Mouse (Mus musculus): ENCODE measurements around the gene Gm49661.

The Gm49661 gene

DNA sequence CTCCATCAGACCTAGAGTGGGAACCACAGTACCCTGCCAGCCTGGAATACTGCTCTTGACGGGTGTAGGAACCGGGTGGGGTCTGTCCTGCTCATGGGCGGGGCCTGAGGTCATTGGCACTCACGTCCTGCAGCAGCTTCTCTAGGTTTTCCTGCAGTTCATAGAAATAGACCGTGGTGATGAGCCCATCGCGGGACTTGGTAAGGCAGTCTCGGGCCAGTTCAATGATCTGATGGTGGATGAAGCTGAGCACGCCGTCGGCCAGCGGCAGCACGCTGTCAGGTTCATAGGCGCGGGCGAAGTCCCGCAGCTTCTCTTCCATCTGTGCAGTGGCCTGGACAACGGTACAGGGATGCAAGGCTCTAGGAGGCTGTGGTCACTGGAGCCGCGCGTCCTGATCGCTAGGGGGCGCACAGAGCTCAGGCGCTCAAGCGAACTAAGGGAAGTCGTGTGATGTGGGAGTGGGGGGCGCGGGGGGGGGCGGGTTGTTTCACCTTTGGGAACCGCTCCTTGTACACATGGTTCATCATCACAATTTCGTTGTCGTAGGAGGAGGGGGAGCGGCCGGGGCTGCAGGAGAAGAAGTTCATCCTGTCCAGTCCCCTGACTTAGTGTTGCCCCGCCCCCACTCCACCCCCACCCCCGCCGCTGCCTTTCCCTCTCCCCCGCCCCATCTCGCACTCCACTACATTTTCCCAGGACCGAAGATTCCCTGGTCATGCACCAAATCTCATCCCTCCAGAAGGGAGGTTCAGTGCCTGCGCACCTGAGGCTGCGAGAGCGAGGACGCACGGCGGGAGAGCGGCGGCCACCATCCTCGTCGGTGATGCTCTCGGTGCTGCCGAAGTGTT, 40.6 kb downstream of the Gm49661 start:
- peak; percentile 70 to 71 for DNase-seq

GRCm38 (mm10) chr8:84927513-84927912, 41.7 kb downstream of the Gm49661 start:
- DNase-seq: no peak

DNA sequence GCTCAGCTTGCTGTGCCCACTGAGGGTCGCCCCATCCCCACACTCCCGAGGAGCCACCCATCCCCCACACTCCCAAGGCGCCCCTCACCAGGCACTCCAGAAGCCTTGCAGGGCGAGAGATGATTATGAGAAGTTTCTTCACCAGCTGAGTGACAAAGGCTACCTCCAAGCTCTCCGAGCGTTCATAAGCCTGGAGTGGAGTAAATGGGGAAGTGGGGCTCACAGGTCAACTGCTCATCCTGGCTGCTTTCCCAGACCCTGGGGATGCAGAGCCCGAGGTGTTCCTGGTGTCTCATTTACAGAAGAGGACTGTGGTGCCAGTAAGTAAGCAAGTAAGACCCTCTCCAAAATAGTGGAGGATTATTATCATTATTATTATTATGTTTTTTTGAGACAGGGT, 43.7 kb downstream of the Gm49661 start:
- no peak for DNase-seq

DNA sequence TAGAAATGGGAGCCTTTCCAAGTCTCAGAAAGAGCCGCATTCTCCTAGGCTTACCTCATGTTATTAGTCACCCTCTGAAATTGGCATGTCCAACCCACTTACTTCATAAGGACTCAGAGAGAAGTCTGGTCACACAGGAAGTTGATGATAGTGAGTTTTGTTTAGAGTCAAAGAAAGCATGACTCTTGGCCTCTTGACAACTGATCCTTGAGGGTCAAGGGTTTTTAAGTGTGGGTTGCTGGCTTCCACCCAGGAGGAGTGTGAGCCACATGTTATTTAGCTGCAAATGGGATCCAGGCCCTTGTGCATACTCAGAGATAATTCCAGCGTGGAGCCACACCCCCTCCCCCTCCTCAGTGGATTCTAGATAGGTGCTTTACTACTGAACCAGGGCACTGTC, 47.6 kb downstream of the Gm49661 start:
- no peak for DNase-seq

DNA sequence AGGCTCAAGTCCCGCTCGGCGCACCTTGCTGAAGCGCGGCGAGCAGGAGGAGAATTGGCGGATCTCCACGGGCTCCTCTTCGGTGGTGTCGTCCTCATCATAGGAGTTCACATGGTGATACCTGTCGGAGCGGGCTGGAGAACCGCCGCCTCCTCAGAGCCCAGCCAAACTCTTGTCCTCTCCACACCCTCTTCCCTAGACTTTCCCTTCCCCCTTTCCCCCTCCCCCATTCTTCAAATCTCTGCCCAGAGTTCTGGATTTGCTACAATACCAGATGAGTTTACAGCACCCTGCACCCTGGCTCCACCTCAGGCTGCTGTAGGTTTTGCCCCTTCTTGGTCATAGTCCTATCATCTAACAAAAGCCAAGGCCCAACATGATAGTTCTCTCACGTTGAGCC, 50.6 kb downstream of the Gm49661 start:
- no peak for DNase-seq

DNA sequence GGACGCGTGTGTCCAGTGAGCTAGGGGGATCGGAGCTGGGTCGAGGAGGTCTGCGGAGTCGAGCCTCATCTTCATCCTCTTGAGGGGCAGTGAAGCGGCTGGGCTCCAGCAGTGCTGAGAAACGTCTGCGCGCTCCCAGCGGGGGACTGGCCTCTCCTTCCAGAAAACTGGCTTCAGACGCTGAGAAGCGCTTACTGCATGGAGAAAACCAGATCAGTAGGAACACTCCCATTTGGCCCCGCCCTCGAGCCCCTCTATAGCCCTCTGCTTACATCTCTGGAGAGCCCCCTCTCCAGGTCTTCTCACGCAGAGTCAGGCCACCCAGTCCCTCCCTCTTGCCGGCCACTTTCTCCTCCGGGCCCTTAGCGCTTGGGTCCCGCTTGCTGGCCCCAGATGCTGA, 51.5 kb downstream of the Gm49661 start:
- DNase-seq: no peak

Data from B cell, adult 2 months (primary cell).